Mouse (Mus musculus): ENCODE data around the gene Tbx5. TPM values are rescaled to one million over a fixed set of nuclear protein-coding genes. Genes with fewer than 3 reads are reported as not detected.

The Tbx5 gene
- polyA plus RNA-seq, 1 experiment from 2014 or later: 58.7 TPM

DNA sequence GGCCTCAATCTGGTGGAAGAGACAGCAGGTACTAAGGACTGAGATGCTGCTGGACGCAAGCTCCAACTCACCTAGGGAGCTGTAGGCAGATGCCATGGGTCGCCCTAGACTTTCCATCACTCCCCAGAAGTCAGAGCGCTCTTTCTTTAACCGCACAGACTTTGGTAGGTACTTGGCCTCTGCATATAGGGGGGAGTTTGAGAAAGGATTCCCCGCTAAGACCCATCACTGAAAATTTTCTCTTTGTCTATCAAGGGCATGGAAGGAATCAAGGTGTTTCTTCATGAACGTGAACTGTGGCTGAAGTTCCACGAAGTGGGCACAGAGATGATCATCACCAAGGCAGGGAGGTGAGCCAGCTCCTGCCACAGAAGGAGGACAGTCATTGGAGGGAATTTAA is 6.0 kb downstream of the Tbx5 start:
- Histone ChIP-seq H3K4me1 (replicated peaks; ENCODE audit: control insufficient read depth, insufficient read depth, low read length) (peaks cover 4% of the 10 kb centered on the region; the same call in 1 of the 2 replicates), H3K4me3 (ENCODE audit: low read length) (peak overlapping the region; percentile 66), H3K36me3 (ENCODE audit: control insufficient read depth, insufficient read depth, low read length) (no peaks in the 10 kb centered on the region; the same call in 1 of the 2 replicates), H3K27me3 (ENCODE audit: control insufficient read depth, insufficient read depth, low read depth, low read length) (peaks cover 61% of the 10 kb centered on the region), H3K4me2 (ENCODE audit: low read depth, low read length) (peak overlapping the region; percentile 61), H3K9me3 (ENCODE audit: control insufficient read depth, low read length) (no peaks in the 10 kb centered on the region), H3K27ac (ENCODE audit: low read length) (peak overlapping the region; percentile 80), H3K9ac (ENCODE audit: low read length) (peak overlapping the region; percentile 79)
- ATAC-seq (ENCODE audit: low read depth): no peak
- WGBS: 9% methylated on average over 7 of the region's 7 CpGs

DNA sequence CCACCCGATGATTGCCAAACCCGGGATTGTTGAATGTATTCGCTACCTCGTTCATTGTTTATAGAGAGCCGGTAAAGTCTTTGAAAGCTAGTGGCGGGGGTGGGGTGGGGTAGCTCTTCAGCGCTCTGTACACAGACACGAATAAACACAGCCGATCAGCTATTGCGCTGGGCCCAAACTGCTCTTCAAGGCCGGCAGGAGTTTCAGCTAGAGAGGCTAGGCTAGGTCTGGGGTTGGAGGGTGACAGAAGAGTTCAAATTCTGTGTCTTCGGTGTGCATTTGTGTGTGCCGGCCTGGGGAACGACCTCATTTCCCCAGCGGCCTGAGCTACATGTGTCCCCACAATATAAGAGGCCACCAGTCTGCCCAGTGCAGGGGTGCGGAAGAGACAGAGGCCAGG is 6.7 kb downstream of the Tbx5 start:
- Histone ChIP-seq H3K36me3 (ENCODE audit: control insufficient read depth, insufficient read depth, low read length) (no peaks in the 10 kb centered on the region; the same call in 1 of the 2 replicates), H3K4me2 (ENCODE audit: low read depth, low read length) (peak overlapping the region; percentile 61), H3K9ac (ENCODE audit: low read length) (peak overlapping the region; percentile 79), H3K27me3 (ENCODE audit: control insufficient read depth, insufficient read depth, low read depth, low read length) (peaks cover 56% of the 10 kb centered on the region), H3K27ac (ENCODE audit: low read length) (peak overlapping the region; percentile 80), H3K4me3 (ENCODE audit: low read length) (peak overlapping the region; percentile 66), H3K9me3 (ENCODE audit: control insufficient read depth, low read length) (no peaks in the 10 kb centered on the region), H3K4me1 (replicated peaks; ENCODE audit: control insufficient read depth, insufficient read depth, low read length) (peaks cover 4% of the 10 kb centered on the region; the same call in 1 of the 2 replicates)
- no peak for ATAC-seq (ENCODE audit: low read depth)
- WGBS: under 1% methylated on average over 16 of the region's 16 CpGs

DNA sequence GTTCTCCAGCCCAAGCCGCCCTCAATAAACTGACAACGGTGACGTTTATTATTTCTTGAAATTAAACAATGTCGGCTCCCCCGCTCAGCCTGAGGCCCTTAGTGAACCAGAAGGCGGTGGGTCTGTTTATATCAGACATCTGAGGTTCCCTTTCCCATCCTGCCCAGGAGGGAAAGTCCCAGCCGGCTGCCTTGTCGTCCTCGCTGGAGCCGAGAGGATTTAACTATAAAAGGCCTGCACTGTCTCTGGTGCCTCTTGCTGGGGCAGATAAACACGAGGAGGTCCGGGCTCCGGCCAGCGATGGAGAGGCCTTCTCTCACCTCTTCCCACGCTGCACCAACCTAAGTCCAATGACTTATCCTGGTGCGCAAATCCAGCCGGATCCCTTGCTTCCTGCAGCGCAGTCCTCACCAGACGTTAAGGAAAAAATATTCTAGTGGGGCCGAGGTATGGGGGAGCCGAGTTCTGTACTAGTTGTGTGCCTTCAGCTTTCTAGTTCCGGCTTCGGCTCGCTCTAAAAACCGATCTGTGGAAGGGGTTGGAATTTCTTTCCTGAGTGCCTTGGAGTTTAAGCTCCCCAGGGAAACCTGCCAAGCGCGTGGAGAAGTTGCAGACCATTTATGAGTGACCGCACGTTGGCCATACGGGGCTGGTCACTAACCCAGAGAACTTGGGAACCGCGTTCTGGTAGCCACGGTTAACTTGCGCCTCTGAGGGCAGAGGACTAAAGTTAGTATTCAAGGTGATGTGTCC is 7.3 kb downstream of the Tbx5 start:
- 1% methylated on average over 34 of the region's 34 CpGs for WGBS
- ATAC-seq (ENCODE audit: low read depth): no peak
- peaks cover 5% of the 10 kb centered on the region; the same call in 1 of the 2 replicates for H3K4me1 ChIP-seq (replicated peaks; ENCODE audit: control insufficient read depth, insufficient read depth, low read length)

DNA sequence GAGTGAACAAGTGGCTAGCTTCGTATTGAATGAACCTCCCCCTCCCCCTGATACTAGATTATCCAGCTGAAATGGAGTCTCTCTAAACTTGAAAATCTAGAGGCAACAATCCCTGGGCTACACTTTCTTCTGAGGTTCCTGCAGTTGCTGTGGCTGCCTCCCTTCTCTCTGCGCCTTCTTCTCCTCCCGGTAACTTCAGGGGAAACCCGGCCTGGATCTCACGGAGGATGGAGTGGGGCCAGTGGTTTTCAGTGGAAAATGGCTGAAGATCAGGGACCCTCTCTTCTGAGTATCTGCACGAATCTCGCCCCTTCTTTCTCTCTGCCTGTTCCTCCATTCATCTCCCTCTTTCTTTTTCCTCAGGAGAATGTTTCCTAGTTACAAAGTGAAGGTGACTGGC is 7.9 kb downstream of the Tbx5 start:
- H3K27me3 ChIP-seq (ENCODE audit: control insufficient read depth, insufficient read depth, low read depth, low read length): peaks cover 56% of the 10 kb centered on the region
- peak overlapping the region; percentile 80 for H3K27ac ChIP-seq (ENCODE audit: low read length)
- no peaks in the 10 kb centered on the region for H3K9me3 ChIP-seq (ENCODE audit: control insufficient read depth, low read length)
- H3K4me3 ChIP-seq (ENCODE audit: low read length): peak overlapping the region; percentile 66
- peaks cover 11% of the 10 kb centered on the region for H3K4me1 ChIP-seq (replicated peaks; ENCODE audit: control insufficient read depth, insufficient read depth, low read length)
- no peaks in the 10 kb centered on the region; the same call in 1 of the 2 replicates for H3K36me3 ChIP-seq (ENCODE audit: control insufficient read depth, insufficient read depth, low read length)
- 2% methylated on average over 7 of the region's 7 CpGs for WGBS
- H3K4me2 ChIP-seq (ENCODE audit: low read depth, low read length): peak overlapping the region; percentile 61
- H3K9ac ChIP-seq (ENCODE audit: low read length): peak overlapping the region; percentile 79
- no peak for ATAC-seq (ENCODE audit: low read depth)

More for the DNA sequence above, 7.3 kb downstream of the Tbx5 start:
- H3K9me3 ChIP-seq (ENCODE audit: control insufficient read depth, low read length): no peaks in the 10 kb centered on the region
- no peaks in the 10 kb centered on the region; the same call in 1 of the 2 replicates for H3K36me3 ChIP-seq (ENCODE audit: control insufficient read depth, insufficient read depth, low read length)
- H3K9ac ChIP-seq (ENCODE audit: low read length): peak overlapping the region; percentile 79
- peak overlapping the region; percentile 66 for H3K4me3 ChIP-seq (ENCODE audit: low read length)
- H3K4me2 ChIP-seq (ENCODE audit: low read depth, low read length): peak overlapping the region; percentile 61
- H3K27ac ChIP-seq (ENCODE audit: low read length): peak overlapping the region; percentile 80
- peaks cover 56% of the 10 kb centered on the region for H3K27me3 ChIP-seq (ENCODE audit: control insufficient read depth, insufficient read depth, low read depth, low read length)

DNA sequence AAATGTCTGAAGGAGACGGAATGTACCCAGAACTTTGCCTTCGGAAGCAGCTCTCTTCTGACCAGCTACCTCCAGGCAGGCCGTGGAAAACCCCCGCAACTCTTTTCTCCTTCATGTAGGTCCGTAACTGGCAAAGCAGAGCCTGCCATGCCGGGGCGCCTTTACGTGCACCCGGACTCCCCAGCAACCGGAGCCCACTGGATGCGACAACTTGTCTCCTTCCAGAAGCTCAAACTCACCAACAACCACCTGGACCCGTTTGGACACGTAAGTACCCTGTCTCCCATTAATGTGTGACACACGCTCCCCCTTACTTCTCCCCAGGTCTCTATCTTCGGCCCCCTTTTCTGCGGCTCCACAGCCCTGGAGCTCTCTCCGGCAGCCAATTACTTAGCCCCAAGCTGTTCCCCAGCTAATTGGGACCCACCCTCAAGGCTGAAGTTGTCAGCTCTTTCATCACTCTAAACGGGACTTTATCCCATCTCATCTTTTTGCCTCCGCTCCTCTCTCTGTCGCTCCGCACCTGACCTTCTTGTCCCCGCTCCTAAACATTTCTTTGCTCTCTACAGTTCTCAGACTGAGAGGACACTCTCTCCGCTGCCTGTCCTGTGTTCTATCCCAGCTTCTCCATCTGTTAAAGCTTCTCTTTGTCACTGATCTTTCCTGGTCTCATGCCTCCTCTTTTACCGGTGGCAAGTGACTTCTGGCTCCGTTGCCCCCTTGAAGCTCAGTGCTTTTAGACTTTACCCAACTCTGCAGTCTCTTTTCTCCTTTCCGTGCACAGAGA is 9.4 kb downstream of the Tbx5 start:
- Histone ChIP-seq H3K4me1 (replicated peaks; ENCODE audit: control insufficient read depth, insufficient read depth, low read length) (peaks cover 11% of the 10 kb centered on the region), H3K9ac (ENCODE audit: low read length) (peak overlapping the region; percentile 72), H3K9me3 (ENCODE audit: control insufficient read depth, low read length) (no peaks in the 10 kb centered on the region), H3K4me3 (ENCODE audit: low read length) (peak overlapping the region; percentile 37), H3K27me3 (ENCODE audit: control insufficient read depth, insufficient read depth, low read depth, low read length) (peaks cover 50% of the 10 kb centered on the region), H3K4me2 (ENCODE audit: low read depth, low read length) (peak overlapping the region; percentile 61), H3K36me3 (ENCODE audit: control insufficient read depth, insufficient read depth, low read length) (no peaks in the 10 kb centered on the region; the same call in 1 of the 2 replicates), H3K27ac (ENCODE audit: low read length) (peak overlapping the region; percentile 74)
- ATAC-seq (ENCODE audit: low read depth): no peak
- WGBS: 7% methylated on average over 26 of the region's 26 CpGs

DNA sequence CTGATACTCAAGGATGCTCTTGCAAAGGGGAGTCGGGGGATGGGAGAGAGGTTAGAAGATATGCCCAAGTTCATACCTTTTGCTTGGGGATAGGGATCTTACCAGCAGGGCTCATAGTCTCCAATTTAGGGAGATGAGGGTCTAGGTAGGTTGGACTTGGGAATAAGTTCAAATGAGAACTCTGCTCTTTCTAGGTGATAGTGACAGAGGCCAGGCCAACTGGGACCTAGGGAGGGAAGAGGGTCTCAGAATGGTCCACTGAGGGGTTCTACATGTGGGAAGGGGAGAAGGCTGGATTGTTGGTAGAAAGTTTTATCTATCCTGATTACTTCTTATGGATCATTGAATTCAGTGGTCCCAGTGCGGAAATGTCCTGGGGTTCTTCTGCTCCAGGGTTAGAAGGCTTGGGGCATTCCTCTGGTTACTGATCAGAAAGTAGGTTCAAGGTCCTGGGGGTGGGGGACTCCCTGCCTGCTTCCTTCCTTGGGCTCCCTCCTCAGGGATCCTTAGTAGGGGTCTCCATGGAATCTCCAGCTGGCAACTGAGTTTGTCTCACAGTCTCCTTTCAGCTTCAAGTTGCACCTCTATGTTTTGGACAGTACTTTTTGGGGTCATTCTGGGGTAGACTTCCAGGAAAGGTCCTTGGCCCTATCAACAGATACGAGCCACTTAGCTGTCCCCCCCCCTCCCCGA is 10.4 kb downstream of the Tbx5 start:
- H3K27me3 ChIP-seq (ENCODE audit: control insufficient read depth, insufficient read depth, low read depth, low read length): peaks cover 44% of the 10 kb centered on the region

DNA sequence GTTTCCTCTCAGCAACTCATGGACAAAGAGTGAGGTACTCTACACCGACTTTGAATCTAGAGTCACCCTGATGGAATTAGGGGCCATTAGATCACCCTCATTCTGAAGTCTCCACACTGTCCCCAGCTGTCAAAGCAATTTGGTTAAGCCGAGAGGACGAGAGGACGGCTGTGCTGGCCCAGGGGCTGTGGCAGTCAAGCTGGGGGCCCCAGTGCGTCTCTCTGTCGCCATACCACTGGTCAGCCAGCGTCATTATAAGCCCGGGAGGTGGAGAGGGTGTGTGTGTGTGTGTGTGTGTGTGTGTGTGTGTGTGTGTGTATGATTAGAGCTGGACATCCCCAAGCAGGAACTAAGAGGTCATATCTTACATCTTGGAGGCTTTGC is 10.9 kb downstream of the Tbx5 start:
- Histone ChIP-seq H3K36me3 (ENCODE audit: control insufficient read depth, insufficient read depth, low read length) (no peaks in the 10 kb centered on the region; the same call in 1 of the 2 replicates), H3K4me1 (replicated peaks; ENCODE audit: control insufficient read depth, insufficient read depth, low read length) (peaks cover 18% of the 10 kb centered on the region), H3K9ac (ENCODE audit: low read length) (peak overlapping the region; percentile 72), H3K27me3 (ENCODE audit: control insufficient read depth, insufficient read depth, low read depth, low read length) (peaks cover 39% of the 10 kb centered on the region), H3K4me2 (ENCODE audit: low read depth, low read length) (peak overlapping the region; percentile 61), H3K9me3 (ENCODE audit: control insufficient read depth, low read length) (no peaks in the 10 kb centered on the region), H3K4me3 (ENCODE audit: low read length) (peak overlapping the region; percentile 37), H3K27ac (ENCODE audit: low read length) (peak overlapping the region; percentile 74)
- WGBS: 3% methylated on average over 8 of the region's 8 CpGs
- ATAC-seq (ENCODE audit: low read depth): peak; percentile 34; the same call in 1 of the 2 replicates

More for the DNA sequence above, 10.4 kb downstream of the Tbx5 start:
- H3K27ac ChIP-seq (ENCODE audit: low read length): peak overlapping the region; percentile 74
- ATAC-seq (ENCODE audit: low read depth): no peak
- H3K4me1 ChIP-seq (replicated peaks; ENCODE audit: control insufficient read depth, insufficient read depth, low read length): peaks cover 18% of the 10 kb centered on the region
- peak overlapping the region; percentile 72 for H3K9ac ChIP-seq (ENCODE audit: low read length)
- 14% methylated on average over 4 of the region's 4 CpGs for WGBS
- H3K36me3 ChIP-seq (ENCODE audit: control insufficient read depth, insufficient read depth, low read length): no peaks in the 10 kb centered on the region; the same call in 1 of the 2 replicates
- H3K4me3 ChIP-seq (ENCODE audit: low read length): peak overlapping the region; percentile 37
- peak overlapping the region; percentile 61 for H3K4me2 ChIP-seq (ENCODE audit: low read depth, low read length)
- H3K9me3 ChIP-seq (ENCODE audit: control insufficient read depth, low read length): no peaks in the 10 kb centered on the region

DNA sequence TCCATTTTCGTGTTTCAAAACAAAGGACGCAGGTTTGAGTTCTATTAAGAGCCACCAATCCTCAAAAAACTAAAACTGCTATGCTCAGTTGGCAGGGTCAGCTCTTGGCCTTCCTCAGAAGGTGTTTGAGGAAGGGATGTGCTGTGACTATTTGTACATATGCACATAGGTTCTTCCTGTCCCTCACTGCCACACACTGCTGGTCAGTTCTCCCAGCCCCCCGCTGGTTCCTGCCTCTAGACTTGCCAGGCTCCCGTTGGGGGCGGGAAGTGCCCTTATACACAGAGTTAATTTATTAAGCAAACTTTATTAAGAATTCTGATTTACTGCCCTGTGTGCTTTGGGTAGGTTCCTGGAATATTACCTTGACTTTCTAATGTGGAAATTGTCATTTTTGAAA is 11.9 kb downstream of the Tbx5 start:
- H3K4me2 ChIP-seq (ENCODE audit: low read depth, low read length): peak overlapping the region; percentile 61
- 2% methylated on average over 5 of the region's 5 CpGs for WGBS
- peak overlapping the region; percentile 12; the same call in 1 of the 2 replicates for H3K9ac ChIP-seq (ENCODE audit: low read length)
- H3K27ac ChIP-seq (ENCODE audit: low read length): peak overlapping the region; percentile 26
- H3K4me3 ChIP-seq (ENCODE audit: low read length): peak overlapping the region; percentile 1; the same call in 1 of the 2 replicates
- ATAC-seq (ENCODE audit: low read depth): no peak
- H3K9me3 ChIP-seq (ENCODE audit: control insufficient read depth, low read length): no peaks in the 10 kb centered on the region
- H3K27me3 ChIP-seq (ENCODE audit: control insufficient read depth, insufficient read depth, low read depth, low read length): peaks cover 31% of the 10 kb centered on the region
- H3K36me3 ChIP-seq (ENCODE audit: control insufficient read depth, insufficient read depth, low read length): no peaks in the 10 kb centered on the region; the same call in 1 of the 2 replicates
- H3K4me1 ChIP-seq (replicated peaks; ENCODE audit: control insufficient read depth, insufficient read depth, low read length): peaks cover 16% of the 10 kb centered on the region

Data from lung, embryonic 16.5 days (tissue).